ENCODE assay signal across 8 mouse cellular contexts in genomic region chr2:166564455-166564854, GRCm38 (mm10).
DNase-seq lines count a peak whose midpoint lies in the region; ATAC-seq lines count a peak whose summit lies in the region.

No protein-coding gene starts in this region.

- peak; percentile 67 for ATAC-seq in erythroblast, adult 5-6 weeks (replicated peaks; ENCODE audit: low FRiP score, poor library complexity, severe bottlenecking)

- H3K4me1 ChIP-seq in megakaryocyte, embryonic 14.5 days, result peaks cover 13% of the 10 kb centered on the region

- intact Hi-C loops in heart, postnatal 36 days (cut with DNase I), result loop anchor here (1.0 to 10.0 kb wide), 10 partner anchors 82 to 780 kb away; partner anchors contain the start of gene Sulf2

- 0 out of 2 replicates have a peak, but pooled peaks cover 3% of the 10 kb centered on the region for H3K9me3 ChIP-seq in megakaryocyte, embryonic 14.5 days

- H3K27me3 ChIP-seq in megakaryocyte, embryonic 14.5 days (replicated peaks), result peaks cover 34% of the 10 kb centered on the region

- peaks cover 23% of the 10 kb centered on the region for H3K36me3 ChIP-seq in megakaryocyte, embryonic 14.5 days (replicated peaks; ENCODE audit: low read length)

- peak; percentile 80 for DNase-seq in ES-CJ7 (ENCODE audit: low read depth, low spot score)
- peak; percentile 81 for DNase-seq in adrenal gland, postnatal 10 days
- DNase-seq in heart, postnatal 36 days, result peak; percentile 74 to 77
- peak; percentile 47 to 76 for DNase-seq in layer of hippocampus, postnatal 25 days (ENCODE audit: extremely low spot score in 1 of 2, low spot score in 1 of 2)
- peak; percentile 64 for DNase-seq in right cerebral cortex, postnatal 14 days
- peak; percentile 52 to 69 for DNase-seq in urinary bladder, postnatal 4 days (ENCODE audit: low spot score in 2 of 2)

- H3K4me3 ChIP-seq in megakaryocyte, embryonic 14.5 days (replicated peaks), result peak overlapping the region; percentile 82

Comparison
In these comparisons a context has a peak if more than half of its experiments do, and no peak if none do; other contexts are left out.
1. Peak in every context shown above with its lines: DNase-seq, ATAC-seq and H3K4me3 ChIP-seq.